Mouse (Mus musculus): Measurements from ENCODE around the gene Smim7. TPM values are rescaled to one million over a fixed set of nuclear protein-coding genes. Genes with fewer than 3 reads are reported as not detected.

The Smim7 gene
- 17.2 and 34.2 TPM in 2 replicates for polyA plus RNA-seq (2012; ENCODE audit: low replicate concordance)

DNA sequence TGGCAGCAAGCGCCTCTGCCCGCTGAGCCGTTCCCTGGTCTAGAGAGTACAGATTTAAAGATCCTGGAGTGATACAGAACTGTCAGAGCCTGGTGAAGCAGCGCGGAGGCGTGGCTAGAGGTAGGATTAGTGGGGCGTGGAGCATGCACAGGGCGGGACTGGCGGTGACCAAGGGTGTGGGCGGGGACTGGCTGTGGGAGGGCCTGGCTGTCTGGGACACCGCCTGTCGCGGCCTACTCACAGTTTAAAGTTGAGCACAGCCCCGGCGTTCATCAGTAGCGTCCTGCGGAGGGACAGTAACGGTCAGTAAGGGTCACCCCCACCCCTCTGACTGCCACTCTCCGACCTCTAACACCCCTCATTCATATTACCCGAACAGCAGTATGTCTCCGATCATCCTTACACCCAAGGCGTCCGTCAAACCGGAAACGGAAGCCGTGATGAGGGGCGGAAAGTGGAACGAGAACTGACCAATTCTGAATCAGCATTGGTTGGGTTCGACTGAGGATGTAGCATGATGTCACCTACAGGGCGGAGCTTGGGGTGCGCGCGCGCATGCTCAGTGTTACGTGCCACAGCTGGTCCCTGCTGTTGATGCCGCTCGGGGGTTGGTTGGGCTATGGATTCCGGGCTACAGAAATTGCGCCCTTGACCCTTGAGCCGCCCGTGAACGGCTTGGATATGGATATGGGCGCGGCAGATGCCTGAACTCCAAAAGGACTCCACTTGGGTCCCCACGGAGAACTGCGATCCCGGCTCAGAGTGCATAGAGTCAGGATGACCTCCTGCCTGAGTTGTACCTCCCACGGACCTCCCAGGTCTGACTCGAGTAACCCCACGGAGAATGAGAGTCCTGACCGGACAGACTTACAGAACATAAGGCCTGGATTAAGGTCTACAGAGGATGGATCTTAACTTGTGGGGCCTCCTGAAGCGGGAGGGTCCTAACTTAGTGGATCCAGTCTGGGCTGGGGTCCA lies at the start of gene Smim7:
Gene Smim7 (minus strand): TSS at position 456 of the 978 bp plus-strand sequence.

DNA sequence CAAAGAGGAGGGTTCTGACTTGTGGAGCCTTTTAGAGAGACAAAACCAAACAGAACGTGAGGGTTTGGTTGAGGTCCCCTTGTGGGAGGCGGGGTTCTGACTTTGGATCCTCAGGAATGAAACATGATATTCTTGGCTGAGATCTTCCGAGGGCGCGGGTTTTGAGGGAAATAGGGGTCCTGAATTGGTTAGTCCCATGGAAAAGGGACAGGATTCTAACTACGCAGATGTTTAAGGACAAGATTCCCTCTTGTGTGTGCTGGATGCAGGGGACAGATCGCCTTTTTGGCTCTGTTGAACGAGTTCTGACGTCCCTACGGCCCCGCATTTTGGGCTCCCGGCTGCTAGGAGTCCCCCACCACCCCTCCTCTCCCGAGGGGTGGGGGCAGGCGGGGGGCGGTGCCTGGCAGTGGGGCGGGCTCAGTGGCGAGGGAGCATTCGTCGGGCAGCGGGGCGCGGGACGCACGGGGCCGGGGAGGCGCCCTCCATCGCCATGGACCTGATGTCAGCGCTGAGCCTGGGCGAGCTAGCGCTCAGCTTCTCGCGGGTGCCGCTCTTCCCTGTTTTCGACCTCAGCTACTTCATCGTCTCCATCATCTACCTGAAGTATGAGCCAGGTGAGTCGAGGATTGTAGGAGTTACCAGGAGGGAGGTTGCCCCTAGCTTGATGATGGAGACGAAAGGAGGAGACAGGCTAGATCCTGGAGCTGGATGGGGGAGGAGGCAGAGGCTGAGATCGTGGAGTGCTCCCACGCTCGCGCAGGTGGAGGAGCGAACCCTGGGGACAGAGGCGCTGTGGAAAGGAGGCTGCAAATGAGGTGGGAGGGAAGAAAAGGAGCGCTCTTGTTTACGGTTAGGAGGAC lies 954 bp upstream of the Smim7 start, which contains the start of gene Tmem38a:
Gene Tmem38a (plus strand): TSS at position 445 of the 863 bp plus-strand sequence.

DNA sequence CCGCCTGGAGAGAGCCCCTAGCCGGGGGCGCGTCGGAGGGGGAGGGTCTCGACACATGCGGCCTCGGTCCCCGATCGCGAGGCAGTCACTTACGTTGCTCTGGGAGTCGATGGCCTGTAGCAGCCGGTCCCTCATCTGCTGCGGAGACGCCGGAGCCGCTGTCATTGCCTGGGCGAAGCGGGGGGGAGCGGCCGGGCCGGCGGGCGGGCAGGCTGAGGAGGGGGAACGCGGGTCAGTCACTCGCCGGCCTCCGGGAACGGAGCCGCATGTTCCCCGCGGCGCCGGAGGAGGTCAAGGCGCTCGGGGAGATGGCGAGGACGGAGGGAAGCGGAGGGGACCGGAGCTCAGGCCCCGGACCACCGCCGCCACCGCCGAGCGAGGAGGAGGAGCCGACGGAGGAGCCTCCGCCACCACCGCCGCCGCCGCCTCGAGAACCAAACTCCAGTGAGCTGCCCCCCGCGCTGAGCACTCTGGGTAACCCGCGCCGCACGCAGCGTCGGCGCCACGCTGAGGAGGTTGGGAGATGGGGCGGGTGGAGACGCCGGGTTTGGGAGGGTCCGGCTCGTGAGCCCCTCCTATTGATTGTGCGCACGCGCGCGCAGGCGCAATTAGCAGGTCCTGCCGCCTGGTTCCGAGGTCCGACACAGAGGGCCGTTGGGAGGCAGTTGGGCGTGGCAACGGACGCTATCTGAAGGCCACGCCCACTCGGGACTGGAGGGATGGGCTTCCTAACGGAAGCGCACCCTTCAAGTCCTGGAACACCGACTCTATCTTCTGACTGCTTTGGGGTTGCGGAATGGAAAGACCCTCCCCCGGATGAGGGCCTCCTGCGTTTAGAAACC lies 22.9 kb downstream of the Smim7 start, which contains the start of gene Med26:
Gene Med26 (minus strand): TSS at position 469 of the 842 bp plus-strand sequence.

Other genes starting within 250 kb of the Smim7 start
- gene Eps15l1, start 149.6 kb downstream of the Smim7 start, polyA plus RNA-seq (2012; ENCODE audit: low replicate concordance): 8.6 and 16.4 TPM in 2 replicates
- gene Calr3, start 127.2 kb downstream of the Smim7 start, polyA plus RNA-seq (2012; ENCODE audit: low replicate concordance): not detected in 2 replicates
- gene 1700030K09Rik, start 127.2 kb downstream of the Smim7 start, polyA plus RNA-seq (2012; ENCODE audit: low replicate concordance): 1.0 and 3.1 TPM in 2 replicates
- 282 and 303 TPM in 2 replicates for gene Cherp, start 95.9 kb downstream of the Smim7 start, polyA plus RNA-seq (2012; ENCODE audit: low replicate concordance)
- gene Slc35e1, start 78.5 kb downstream of the Smim7 start, polyA plus RNA-seq (2012; ENCODE audit: low replicate concordance): 9.3 and 19.8 TPM in 2 replicates
- 46.0 and 63.2 TPM in 2 replicates for gene Med26, start 22.8 kb downstream of the Smim7 start, polyA plus RNA-seq (2012; ENCODE audit: low replicate concordance)
- 1.1 TPM in 1 of 2 replicates, not detected in the other for gene Tmem38a, start 967 bp upstream of the Smim7 start, polyA plus RNA-seq (2012; ENCODE audit: low replicate concordance)
- 0.07 and 0.18 TPM in 2 replicates for gene Nwd1, start 75.6 kb upstream of the Smim7 start, polyA plus RNA-seq (2012; ENCODE audit: low replicate concordance)
- gene Sin3b, start 152.2 kb upstream of the Smim7 start, polyA plus RNA-seq (2012; ENCODE audit: low replicate concordance): 20.5 and 33.0 TPM in 2 replicates
- 0.62 and 4.1 TPM in 2 replicates for gene F2rl3, start 190.8 kb upstream of the Smim7 start, polyA plus RNA-seq (2012; ENCODE audit: low replicate concordance)

Data from leukemia stem cell, adult 10-12 weeks (primary cell).